Mouse (Mus musculus): Measurements from ENCODE around the gene Slc24a4. TPM values are rescaled to one million over a fixed set of nuclear protein-coding genes. Genes with fewer than 3 reads are reported as not detected.

Slc24a4 gene
- total and polyA plus RNA-seq, 3 experiments = 0.23 to 0.69 (median 0.34) TPM

DNA sequence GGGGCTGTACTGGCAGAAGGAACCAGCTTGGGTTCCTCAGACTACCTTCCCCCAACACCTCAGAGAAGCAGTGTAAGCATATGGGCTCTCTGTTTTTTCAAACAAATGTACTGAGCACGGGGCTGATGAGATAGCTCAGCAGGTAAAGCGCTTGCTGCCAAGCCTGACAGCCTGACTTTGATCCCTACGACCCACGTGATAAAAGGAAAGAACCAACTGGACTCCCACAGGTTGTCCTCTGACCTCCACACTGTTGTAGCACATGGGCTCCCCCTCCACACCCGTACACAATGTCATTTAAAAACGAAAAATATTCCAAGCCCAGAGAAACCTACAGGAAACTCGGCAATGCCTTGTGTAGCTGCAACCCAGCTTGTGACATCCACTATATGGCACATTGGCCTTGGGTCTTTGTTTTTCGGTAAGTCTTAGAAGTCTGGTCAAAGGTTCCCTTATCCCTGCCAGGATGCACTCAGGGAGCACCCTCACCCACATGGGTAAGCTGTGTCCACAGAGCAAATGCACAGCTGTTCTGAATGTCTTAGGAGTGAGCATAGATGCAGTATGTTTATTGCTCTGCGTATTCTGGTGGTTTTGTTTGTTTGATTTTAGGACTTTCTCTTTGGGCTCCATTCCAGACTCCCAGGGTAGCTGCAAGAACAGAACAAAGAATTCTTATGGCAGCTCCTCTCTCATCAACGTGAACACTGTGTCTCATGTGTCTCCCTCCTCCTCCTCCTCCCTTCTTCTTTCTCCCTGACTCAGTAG is 176.7 kb downstream of the Slc24a4 start:
- TF ChIP-seq RCOR1 (conservative IDR thresholded peaks at IDR 0.05; ENCODE audit: low read depth, low read length) (no peak), CTCF (conservative IDR thresholded peaks at IDR 0.05 in 1 of 2, IDR thresholded peaks at IDR 0.05 in 1 of 2; ENCODE audit: low read depth in 2 of 2, low read length in 2 of 2) (no peak), MYC (IDR thresholded peaks at IDR 0.05; ENCODE audit: low read depth, low read length) (no peak), MAX (IDR thresholded peaks at IDR 0.05; ENCODE audit: low read length) (no peak), EP300 (IDR thresholded peaks at IDR 0.05; ENCODE audit: low read length) (no peak), KAT2A (IDR thresholded peaks at IDR 0.05; ENCODE audit: insufficient replicate concordance, low read length) (no peak), GABPA (IDR thresholded peaks at IDR 0.05; ENCODE audit: insufficient replicate concordance, low read depth, low read length) (no peak), SIN3A (IDR thresholded peaks at IDR 0.05; ENCODE audit: low read length) (no peak), CHD2 (IDR thresholded peaks at IDR 0.05; ENCODE audit: low read length) (no peak), POLR2AphosphoS2 (IDR thresholded peaks at IDR 0.05; ENCODE audit: low read depth, low read length) (no peak), TBP (conservative IDR thresholded peaks at IDR 0.05; ENCODE audit: low read depth, low read length) (no peak), ZKSCAN1 (IDR thresholded peaks at IDR 0.05; ENCODE audit: borderline replicate concordance, low read depth, low read length) (no peak), UBTF (IDR thresholded peaks at IDR 0.05; ENCODE audit: low read depth, low read length) (no peak), CHD1 (IDR thresholded peaks at IDR 0.05; ENCODE audit: low read depth, low read length) (no peak), E2F4 (IDR thresholded peaks at IDR 0.05; ENCODE audit: insufficient replicate concordance, low read depth, low read length) (no peak), MAZ (IDR thresholded peaks at IDR 0.05; ENCODE audit: low read depth, low read length) (no peak), PAX5 (IDR thresholded peaks at IDR 0.05; ENCODE audit: low read length) (no peak), ETS1 (conservative IDR thresholded peaks at IDR 0.05; ENCODE audit: low read depth, low read length) (no peak), BHLHE40 (IDR thresholded peaks at IDR 0.05; ENCODE audit: low read depth, low read length) (no peak), POLR2A (IDR thresholded peaks at IDR 0.05; ENCODE audit: low read depth, low read length) (no peak)
- no peak for DNase-seq (ENCODE audit: extremely low read depth)
- Histone ChIP-seq H3K27me3 (replicated peaks) (no peaks in the 10 kb centered on the region), H3K4me3 (replicated peaks in 1 of 3; ENCODE audit: low read depth in 2 of 3, low read length in 2 of 3, poor library complexity in 1 of 3) (no peak overlapping the region), H3K9ac (ENCODE audit: insufficient read depth, low read depth) (no peak overlapping the region), H3K9me3 (replicated peaks; ENCODE audit: low read length) (peaks cover 2% of the 10 kb centered on the region), H3K36me3 (replicated peaks in 1 of 2; ENCODE audit: control insufficient read depth in 1 of 2, insufficient read depth in 1 of 2, low read length in 1 of 2) (peaks cover 0 to 36% of the 10 kb centered on the region in 2 experiments), H3K27ac (ENCODE audit: insufficient read depth, low read depth) (no peak overlapping the region), H3K4me1 (ENCODE audit: control insufficient read depth in 1 of 2, insufficient read depth in 2 of 2) (peaks cover 3 to 14% of the 10 kb centered on the region in 2 experiments; a peak in 2 of 4 replicates), H3K79me2 (replicated peaks; ENCODE audit: control insufficient read depth, extremely low read depth, insufficient read depth, poor library complexity, severe bottlenecking) (no peaks in the 10 kb centered on the region; the same call in 1 of the 2 replicates), H3K4me2 (ENCODE audit: insufficient read depth, low read depth, poor library complexity, severe bottlenecking) (no peak overlapping the region)
- dilution Hi-C loops (cut with MboI; ENCODE audit: extremely low pct_ligation_motif_present, extremely low pct_unique_long_range_greater_than_20kb, low sequenced_read_pairs) (no loop called here), in situ Hi-C loops (cut with MboI; ENCODE audit: low pct_ligation_motif_present, low pct_unique_long_range_greater_than_20kb, low sequenced_read_pairs) (no loop called here)

GRCm38 (mm10) chr12:102308001-102308456 is 179.5 kb downstream of the Slc24a4 start:
- dilution Hi-C loops (cut with MboI; ENCODE audit: extremely low pct_ligation_motif_present, extremely low pct_unique_long_range_greater_than_20kb, low sequenced_read_pairs) = no loop called here
- no peak for DNase-seq (ENCODE audit: extremely low read depth)
- TF ChIP-seq MEF2A (IDR thresholded peaks at IDR 0.05; ENCODE audit: borderline replicate concordance, low read depth, low read length) (no peak), MAFK (IDR thresholded peaks at IDR 0.05; ENCODE audit: insufficient replicate concordance, low read length) (no peak), POLR2A (IDR thresholded peaks at IDR 0.05; ENCODE audit: low read depth, low read length) (no peak), PAX5 (IDR thresholded peaks at IDR 0.05; ENCODE audit: low read length) (no peak), MYC (IDR thresholded peaks at IDR 0.05; ENCODE audit: low read depth, low read length) (no peak), MAZ (IDR thresholded peaks at IDR 0.05; ENCODE audit: low read depth, low read length) (no peak), CHD2 (IDR thresholded peaks at IDR 0.05; ENCODE audit: low read length) (no peak), MXI1 (IDR thresholded peaks at IDR 0.05; ENCODE audit: low read depth, low read length) (no peak), ZNF384 (IDR thresholded peaks at IDR 0.05; ENCODE audit: low read depth, low read length) (no peak), JUND (conservative IDR thresholded peaks at IDR 0.05; ENCODE audit: low read depth, low read length) (no peak), KAT2A (IDR thresholded peaks at IDR 0.05; ENCODE audit: insufficient replicate concordance, low read length) (no peak), EP300 (IDR thresholded peaks at IDR 0.05; ENCODE audit: low read length) (no peak), CHD1 (IDR thresholded peaks at IDR 0.05; ENCODE audit: low read depth, low read length) (no peak), HCFC1 (IDR thresholded peaks at IDR 0.05; ENCODE audit: low read depth, low read length) (no peak), TBP (conservative IDR thresholded peaks at IDR 0.05; ENCODE audit: low read depth, low read length) (no peak), ELF1 (IDR thresholded peaks at IDR 0.05; ENCODE audit: low read depth, low read length) (no peak), USF2 (conservative IDR thresholded peaks at IDR 0.05; ENCODE audit: low read depth, low read length) (no peak), TCF12 (IDR thresholded peaks at IDR 0.05; ENCODE audit: low read depth, low read length) (no peak), E2F4 (IDR thresholded peaks at IDR 0.05; ENCODE audit: insufficient replicate concordance, low read depth, low read length) (no peak), UBTF (IDR thresholded peaks at IDR 0.05; ENCODE audit: low read depth, low read length) (no peak)
- H3K4me3 ChIP-seq (replicated peaks in 1 of 3; ENCODE audit: low read depth in 2 of 3, low read length in 2 of 3, poor library complexity in 1 of 3) = no peak overlapping the region
- H3K4me1 ChIP-seq (ENCODE audit: control insufficient read depth in 1 of 2, insufficient read depth in 2 of 2) = peaks cover 0 to 19% of the 10 kb centered on the region in 2 experiments; a peak in 2 of 4 replicates
- in situ Hi-C loops (cut with MboI; ENCODE audit: low pct_ligation_motif_present, low pct_unique_long_range_greater_than_20kb, low sequenced_read_pairs) = no loop called here
- peaks cover 4 to 45% of the 10 kb centered on the region in 2 experiments for H3K36me3 ChIP-seq (replicated peaks in 1 of 2; ENCODE audit: control insufficient read depth in 1 of 2, insufficient read depth in 1 of 2, low read length in 1 of 2)
- no peaks in the 10 kb centered on the region; the same call in 1 of the 2 replicates for H3K79me2 ChIP-seq (replicated peaks; ENCODE audit: control insufficient read depth, extremely low read depth, insufficient read depth, poor library complexity, severe bottlenecking)
- no peak overlapping the region for H3K9ac ChIP-seq (ENCODE audit: insufficient read depth, low read depth)
- H3K27ac ChIP-seq (ENCODE audit: insufficient read depth, low read depth) = no peak overlapping the region
- H3K4me2 ChIP-seq (ENCODE audit: insufficient read depth, low read depth, poor library complexity, severe bottlenecking) = no peak overlapping the region
- H3K9me3 ChIP-seq (replicated peaks; ENCODE audit: low read length) = peaks cover 20% of the 10 kb centered on the region
- no peaks in the 10 kb centered on the region for H3K27me3 ChIP-seq (replicated peaks)
